Mouse (Mus musculus) heart, postnatal 0 days (tissue): ENCODE results near the gene Otos.

ENCODE experiments used
- CTCF ChIP-seq: IDR thresholded peaks from 2 replicates; pipeline ENCODE4 v1.5.1; 2016; ENCODE audit warnings: antibody characterized with exemption, control low read depth, low read depth
- EP300 ChIP-seq: IDR thresholded peaks from 2 replicates; pipeline ENCODE4 v1.6.1; 2016; ENCODE audit warnings: antibody characterized with exemption, low read depth

GRCm38 (mm10) chr1:92676676-92676975 lies 28.0 kb upstream of the Otos start:
- TF ChIP-seq EP300 (no peak), CTCF (no peak)
